Mouse (Mus musculus) T-cell, adult 2 months (primary cell): ENCODE data around the gene Camk1d.
"Not testable (repeated sequence)": the region's sequence is repeated elsewhere in the genome, so short reads cannot be mapped to it uniquely, and the experiment has no call there.

Source experiments
- DNase-seq: peaks from one replicate; pipeline ENCODE4 v3.0.0; 2022; ENCODE audit warnings: low spot score

Gene Camk1d

GRCm38 (mm10) chr2:5613651-5614307 lies 100.5 kb downstream of the Camk1d start:
- DNase-seq, result peak; percentile 35

- no peak for DNase-seq
Observed at GRCm38 (mm10) chr2:5611601-5612000, 102.7 kb downstream of the Camk1d start.

GRCm38 (mm10) chr2:5610521-5610920 lies 103.8 kb downstream of the Camk1d start:
- DNase-seq, result no peak

- no peak for DNase-seq
Observed at GRCm38 (mm10) chr2:5607920-5608841, 106.1 kb downstream of the Camk1d start.

- DNase-seq, result no peak
Observed at GRCm38 (mm10) chr2:5605849-5606248, 108.5 kb downstream of the Camk1d start.

- DNase-seq, result no peak
Observed at GRCm38 (mm10) chr2:5602044-5602443, 112.3 kb downstream of the Camk1d start.

GRCm38 (mm10) chr2:5601243-5601642 lies 113.1 kb downstream of the Camk1d start:
- DNase-seq, result not testable (repeated sequence)

- DNase-seq, result no peak
Observed at GRCm38 (mm10) chr2:5600183-5600962, 113.9 kb downstream of the Camk1d start.

- DNase-seq, result no peak
Observed at GRCm38 (mm10) chr2:5599713-5600112, 114.6 kb downstream of the Camk1d start.

GRCm38 (mm10) chr2:5598533-5598932 lies 115.8 kb downstream of the Camk1d start:
- no peak for DNase-seq

GRCm38 (mm10) chr2:5596882-5597281 lies 117.4 kb downstream of the Camk1d start:
- DNase-seq, result no peak

GRCm38 (mm10) chr2:5595356-5596191 lies 118.7 kb downstream of the Camk1d start:
- no peak for DNase-seq

- DNase-seq, result no peak
Observed at GRCm38 (mm10) chr2:5592461-5593136, 121.7 kb downstream of the Camk1d start.

- no peak for DNase-seq
Observed at GRCm38 (mm10) chr2:5590074-5590473, 124.2 kb downstream of the Camk1d start.

GRCm38 (mm10) chr2:5589163-5589562 lies 125.2 kb downstream of the Camk1d start:
- DNase-seq, result no peak

GRCm38 (mm10) chr2:5588329-5588982 lies 125.9 kb downstream of the Camk1d start:
- no peak for DNase-seq

GRCm38 (mm10) chr2:5584318-5585027 lies 129.8 kb downstream of the Camk1d start:
- DNase-seq, result no peak

- DNase-seq, result no peak
Observed at GRCm38 (mm10) chr2:5579391-5579790, 134.9 kb downstream of the Camk1d start.

GRCm38 (mm10) chr2:5577399-5578129 lies 136.8 kb downstream of the Camk1d start:
- DNase-seq, result no peak
